Mouse (Mus musculus) hindbrain, embryonic 14.5 days (tissue): ENCODE data around the gene Prkca. TPM values are rescaled to one million over a fixed set of nuclear protein-coding genes. Genes with fewer than 3 reads are reported as not detected.
A peak's percentile ranks its signal among the peaks of the same experiment; 100 is the strongest.

ENCODE experiments used
- ATAC-seq: fragments of 200-750 bp; cut with Nextera tagmentation; 2 replicates; pipeline ENCODE4 v1.8.0; 2017; ENCODE audit warnings: moderate number of reproducible peaks, mild to moderate bottlenecking, moderate TSS enrichment, moderate library complexity; ENCODE audit not compliant: low FRiP score
- DNase-seq: peaks from one replicate; pipeline ENCODE4 v3.0.0-alpha.2; 2015; ENCODE audit warnings: low spot score
- H3K27ac ChIP-seq: fragments of 300-500 bp; sonication (generic); 2 replicates; pipeline ENCODE4 v1.5.1; 2014; ENCODE audit warnings: mild to moderate bottlenecking, moderate library complexity
- H3K27me3 ChIP-seq: fragments of 300-500 bp; sonication (generic); 2 replicates; pipeline ENCODE4 v1.6.1; 2014; ENCODE audit warnings: mild to moderate bottlenecking, low read length, mixed read lengths; ENCODE audit not compliant: control insufficient read depth, insufficient read depth
- H3K36me3 ChIP-seq: fragments of 300-500 bp; sonication (generic); replicated peaks from 2 replicates; pipeline ENCODE4 v1.6.1; 2014; ENCODE audit not compliant: control insufficient read depth, insufficient read depth
- H3K4me1 ChIP-seq: fragments of 300-500 bp; sonication (generic); replicated peaks from 2 replicates; pipeline ENCODE4 v1.6.1; 2014; ENCODE audit warnings: antibody characterized with exemption, low read length, mixed read lengths; ENCODE audit not compliant: control insufficient read depth, insufficient read depth
- H3K4me2 ChIP-seq: fragments of 300-500 bp; sonication (generic); replicated peaks from 2 replicates; pipeline ENCODE4 v1.6.1; 2014; ENCODE audit warnings: mild to moderate bottlenecking, moderate library complexity
- H3K4me3 ChIP-seq: fragments of 300-500 bp; sonication (generic); replicated peaks from 2 replicates; pipeline ENCODE4 v1.5.1; 2014; ENCODE audit warnings: mild to moderate bottlenecking, low read length
- H3K9ac ChIP-seq: fragments of 300-500 bp; sonication (generic); 2 replicates; pipeline ENCODE4 v1.6.1; 2014
- H3K9me3 ChIP-seq: fragments of 300-500 bp; sonication (generic); 2 replicates; pipeline ENCODE4 v1.6.1; 2016; ENCODE audit warnings: low read length; ENCODE audit not compliant: control insufficient read depth
- WGBS: fragments of 180-500 bp; shearing (Covaris S2); extraction: QIAGEN DNeasy Blood & Tissue Kit; methylation state at CpG from one replicate; pipeline ENCODE4 v1.1.7; 2014; 5-methylcytosine and 5-hydroxymethylcytosine counted together
- polyA plus RNA-seq: library from polyadenylated mRNA; unstranded; fragments of >200 nt; fragmentation: Nextera tagmentation; extraction: Ambion mirVana; gene quantifications from 2 replicates; pipeline ENCODE4 v1.2.1, GENCODE M21; 2014

Gene Prkca
- polyA plus RNA-seq, 1 experiment from 2014 or later, result 9.1 TPM

GRCm38 (mm10) chr11:108182421-108182820, 161.3 kb downstream of the Prkca start:
- Histone ChIP-seq H3K4me3 (no peak overlapping the region), H3K36me3 (no peaks in the 10 kb centered on the region), H3K9me3 (no peaks in the 10 kb centered on the region), H3K27ac (0 out of 2 replicates have a peak overlapping the region, but pooled peaks have one; percentile 35), H3K4me2 (no peak overlapping the region), H3K9ac (no peak overlapping the region), H3K27me3 (no peaks in the 10 kb centered on the region), H3K4me1 (peaks cover 12% of the 10 kb centered on the region; the same call in 1 of the 2 replicates)
- WGBS, result 86% methylated on average over 5 of the region's 5 CpGs
- ATAC-seq (no peak), DNase-seq (no peak)

- Histone ChIP-seq H3K27ac (peak overlapping the region; percentile 65), H3K4me3 (no peak overlapping the region), H3K27me3 (no peaks in the 10 kb centered on the region), H3K9me3 (no peaks in the 10 kb centered on the region), H3K4me2 (no peak overlapping the region), H3K36me3 (no peaks in the 10 kb centered on the region), H3K4me1 (peaks cover 12% of the 10 kb centered on the region; the same call in 1 of the 2 replicates), H3K9ac (0 out of 2 replicates have a peak overlapping the region, but pooled peaks have one; percentile 9)
- ATAC-seq, result no peak
- DNase-seq, result peak; percentile 32
- WGBS, result 35% methylated on average over 10 of the region's 10 CpGs
These were observed 162.6 kb downstream of the Prkca start for GRCm38 (mm10) chr11:108181012-108181713.

- no peaks in the 10 kb centered on the region for H3K27me3 ChIP-seq
- no peak overlapping the region for H3K9ac ChIP-seq
- whole genome bisulfite sequencing, result 88% methylated on average over 5 of the region's 5 CpGs
- ATAC-seq (no peak), DNase-seq (no peak)
- no peak overlapping the region for H3K4me2 ChIP-seq
- H3K4me3 ChIP-seq, result no peak overlapping the region
- no peaks in the 10 kb centered on the region for H3K9me3 ChIP-seq
- H3K27ac ChIP-seq, result no peak overlapping the region
- H3K4me1 ChIP-seq, result peaks cover 12% of the 10 kb centered on the region; the same call in 1 of the 2 replicates
- H3K36me3 ChIP-seq, result no peaks in the 10 kb centered on the region
These were observed 164.9 kb downstream of the Prkca start for GRCm38 (mm10) chr11:108178802-108179201.

- WGBS, result over 99% methylated on average over 3 of the region's 3 CpGs
These were observed 165.5 kb downstream of the Prkca start for GRCm38 (mm10) chr11:108178258-108178657.

GRCm38 (mm10) chr11:108176715-108177114, 167.0 kb downstream of the Prkca start:
- 85% methylated on average over 5 of the region's 5 CpGs for WGBS
- DNase-seq (no peak), ATAC-seq (no peak)
- Histone ChIP-seq H3K36me3 (no peaks in the 10 kb centered on the region), H3K4me1 (peaks cover 15% of the 10 kb centered on the region; the same call in 1 of the 2 replicates), H3K9me3 (no peaks in the 10 kb centered on the region), H3K4me3 (no peak overlapping the region), H3K27ac (no peak overlapping the region), H3K4me2 (no peak overlapping the region), H3K9ac (no peak overlapping the region), H3K27me3 (no peaks in the 10 kb centered on the region)

More at GRCm38 (mm10) chr11:108178258-108178657, 165.5 kb downstream of the Prkca start:
- no peaks in the 10 kb centered on the region for H3K9me3 ChIP-seq
- no peak overlapping the region for H3K4me3 ChIP-seq
- ATAC-seq (no peak), DNase-seq (no peak)
- H3K9ac ChIP-seq, result no peak overlapping the region
- H3K4me1 ChIP-seq, result peaks cover 12% of the 10 kb centered on the region; the same call in 1 of the 2 replicates
- no peaks in the 10 kb centered on the region for H3K27me3 ChIP-seq
- no peak overlapping the region for H3K27ac ChIP-seq
- no peaks in the 10 kb centered on the region for H3K36me3 ChIP-seq
- no peak overlapping the region for H3K4me2 ChIP-seq

GRCm38 (mm10) chr11:108171917-108172316, 171.8 kb downstream of the Prkca start:
- H3K27me3 ChIP-seq, result no peaks in the 10 kb centered on the region
- no peak overlapping the region for H3K9ac ChIP-seq
- WGBS, result 52% methylated on average over 5 of the region's 5 CpGs
- no peak overlapping the region for H3K4me3 ChIP-seq
- no peaks in the 10 kb centered on the region for H3K36me3 ChIP-seq
- 0 out of 2 replicates have a peak overlapping the region, but pooled peaks have one; percentile 23 for H3K27ac ChIP-seq
- no peaks in the 10 kb centered on the region for H3K9me3 ChIP-seq
- ATAC-seq, result no peak
- peak; percentile 63 for DNase-seq
- H3K4me1 ChIP-seq, result peaks cover 8% of the 10 kb centered on the region; the same call in 1 of the 2 replicates
- H3K4me2 ChIP-seq, result no peak overlapping the region

GRCm38 (mm10) chr11:108171260-108171659, 172.5 kb downstream of the Prkca start:
- Histone ChIP-seq H3K9me3 (no peaks in the 10 kb centered on the region), H3K4me3 (no peak overlapping the region), H3K27ac (0 out of 2 replicates have a peak overlapping the region, but pooled peaks have one; percentile 23), H3K4me2 (no peak overlapping the region), H3K36me3 (no peaks in the 10 kb centered on the region), H3K4me1 (peaks cover 8% of the 10 kb centered on the region; the same call in 1 of the 2 replicates), H3K9ac (no peak overlapping the region), H3K27me3 (no peaks in the 10 kb centered on the region)
- ATAC-seq (no peak), DNase-seq (no peak)
- WGBS, result 93% methylated on average over 6 of the region's 6 CpGs

- 91% methylated on average over 3 of the region's 3 CpGs for WGBS
These were observed 173.6 kb downstream of the Prkca start for GRCm38 (mm10) chr11:108170107-108170506.

GRCm38 (mm10) chr11:108165725-108166124, 178.0 kb downstream of the Prkca start:
- H3K4me2 ChIP-seq, result no peak overlapping the region
- no peak overlapping the region for H3K27ac ChIP-seq
- no peak for DNase-seq
- H3K4me1 ChIP-seq, result 0 out of 2 replicates have a peak, but pooled peaks cover 11% of the 10 kb centered on the region
- no peak overlapping the region for H3K4me3 ChIP-seq
- 65% methylated on average over 9 of the region's 9 CpGs for WGBS
- H3K27me3 ChIP-seq, result no peaks in the 10 kb centered on the region
- H3K9ac ChIP-seq, result no peak overlapping the region; the same call in 1 of the 2 replicates
- H3K36me3 ChIP-seq, result no peaks in the 10 kb centered on the region
- ATAC-seq, result no peak
- H3K9me3 ChIP-seq, result no peaks in the 10 kb centered on the region

More at GRCm38 (mm10) chr11:108170107-108170506, 173.6 kb downstream of the Prkca start:
- ATAC-seq, result no peak
- no peak overlapping the region for H3K9ac ChIP-seq
- no peaks in the 10 kb centered on the region for H3K36me3 ChIP-seq
- H3K27me3 ChIP-seq, result no peaks in the 10 kb centered on the region
- no peak overlapping the region for H3K27ac ChIP-seq
- no peak overlapping the region for H3K4me3 ChIP-seq
- H3K4me2 ChIP-seq, result no peak overlapping the region
- peaks cover 8% of the 10 kb centered on the region; the same call in 1 of the 2 replicates for H3K4me1 ChIP-seq
- no peak for DNase-seq
- no peaks in the 10 kb centered on the region for H3K9me3 ChIP-seq
